Mouse (Mus musculus) midbrain, postnatal 0 days (tissue): ENCODE results near the gene Mlh3. TPM values are rescaled to one million over a fixed set of nuclear protein-coding genes. Genes with fewer than 3 reads are reported as not detected.
A peak's percentile ranks its signal among the peaks of the same experiment; 100 is the strongest.

Source experiments
- ATAC-seq: fragments of 200-750 bp; cut with Nextera tagmentation; 2 replicates; pipeline ENCODE4 v1.8.0; 2017; ENCODE audit warnings: moderate number of reproducible peaks, mild to moderate bottlenecking, moderate TSS enrichment, moderate library complexity; ENCODE audit not compliant: low FRiP score
- DNase-seq: peaks from one replicate; pipeline ENCODE4 v3.0.0-alpha.2; 2015; ENCODE audit warnings: low spot score
- H3K27ac ChIP-seq: fragments of 300-500 bp; sonication (generic); 2 replicates; pipeline ENCODE4 v1.5.1; 2014; ENCODE audit warnings: low read depth, mild to moderate bottlenecking, low read length, mixed read lengths
- H3K27me3 ChIP-seq: fragments of 300-500 bp; sonication (generic); 2 replicates; pipeline ENCODE4 v1.6.1; 2014; ENCODE audit warnings: low read length, control low read depth, mixed read lengths; ENCODE audit not compliant: insufficient read depth
- H3K36me3 ChIP-seq: fragments of 300-500 bp; sonication (generic); 2 replicates; pipeline ENCODE4 v1.6.1; 2014; ENCODE audit warnings: low read length, control low read depth, mixed read lengths; ENCODE audit not compliant: insufficient read depth
- H3K4me1 ChIP-seq: fragments of 300-500 bp; sonication (generic); 2 replicates; pipeline ENCODE4 v1.6.1; 2014; ENCODE audit warnings: mild to moderate bottlenecking, control low read depth, antibody characterized with exemption, low read length, mixed read lengths; ENCODE audit not compliant: insufficient read depth
- H3K4me2 ChIP-seq: fragments of 300-500 bp; sonication (generic); 2 replicates; pipeline ENCODE4 v1.6.1; 2014; ENCODE audit warnings: low read depth, mild to moderate bottlenecking, low read length, mixed read lengths; ENCODE audit not compliant: poor library complexity, severe bottlenecking
- H3K4me3 ChIP-seq: fragments of 300-500 bp; sonication (generic); 2 replicates; pipeline ENCODE4 v1.5.1; 2014; ENCODE audit warnings: low read depth, mild to moderate bottlenecking, low read length, moderate library complexity
- H3K9ac ChIP-seq: fragments of 300-500 bp; sonication (generic); replicated peaks from 2 replicates; pipeline ENCODE4 v1.6.1; 2014; ENCODE audit warnings: mild to moderate bottlenecking, low read length, moderate library complexity, mixed read lengths; ENCODE audit not compliant: poor library complexity, severe bottlenecking
- H3K9me3 ChIP-seq: fragments of 300-500 bp; sonication (generic); 2 replicates; pipeline ENCODE4 v1.6.1; 2016; ENCODE audit warnings: low read length, control low read depth
- CTCF ChIP-seq: IDR thresholded peaks from 2 replicates; pipeline ENCODE4 v1.5.1; 2016; ENCODE audit warnings: antibody characterized with exemption, mild to moderate bottlenecking
- WGBS: fragments of 180-500 bp; shearing (Covaris S2); extraction: QIAGEN DNeasy Blood & Tissue Kit; methylation state at CpG from one replicate; pipeline ENCODE4 v1.1.7; 2014; 5-methylcytosine and 5-hydroxymethylcytosine counted together
- polyA plus RNA-seq: library from polyadenylated mRNA; unstranded; fragments of >200 nt; fragmentation: Nextera tagmentation; extraction: Ambion mirVana; gene quantifications from 2 replicates; pipeline ENCODE4 v1.2.1, GENCODE M21; 2015
- total RNA-seq: library from RNA; depleted of rRNA; stranded (reverse); fragments of >200 nt; gene quantifications from 2 replicates; pipeline ENCODE4 v1.2.3, GENCODE M21; 2014; rRNA removed

The Mlh3 gene
- total RNA-seq (7.2 and 9.9 TPM in 2 replicates), polyA plus RNA-seq (4.7 and 5.0 TPM in 2 replicates)

DNA sequence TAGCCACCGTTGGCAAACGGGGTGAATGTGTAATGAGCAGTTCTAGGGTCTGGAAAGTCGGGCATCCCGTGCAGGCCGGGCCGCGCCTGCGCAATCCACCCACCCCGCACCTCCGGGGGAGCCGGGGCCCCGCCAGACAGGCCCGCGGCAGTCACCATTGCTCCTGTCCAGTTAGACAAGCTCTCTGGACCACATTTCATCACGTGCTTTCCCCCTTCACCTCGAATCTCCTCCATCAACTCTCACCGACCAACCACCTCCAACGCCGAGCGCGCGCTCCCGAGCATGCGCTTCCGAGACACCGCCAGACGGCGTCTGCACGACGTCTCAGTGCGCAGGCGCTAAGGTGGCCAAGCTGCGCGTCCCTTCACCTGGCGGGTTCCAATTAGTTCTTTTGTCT is at the start of gene Mlh3:
TSS of gene Mlh3 (minus strand) at position 281 of the 400 bp plus-strand sequence.
- H3K4me3 ChIP-seq, result peak within 1 kb of the TSS; percentile 57
- H3K27ac ChIP-seq, result peak within 1 kb of the TSS; percentile 70
- peak within 1 kb of the TSS; percentile 65 for H3K4me2 ChIP-seq
- no peaks in the 10 kb centered on the region for H3K36me3 ChIP-seq
- no peaks in the 10 kb centered on the region for H3K4me1 ChIP-seq
- ATAC-seq (peak; percentile 90), DNase-seq (peak; percentile 93)
- TF ChIP-seq CTCF, result peak; percentile 72
- no peaks in the 10 kb centered on the region for H3K27me3 ChIP-seq
- H3K9ac ChIP-seq, result peak within 1 kb of the TSS; percentile 48
- WGBS, result 3% methylated on average over 35 of the region's 35 CpGs
- no peaks in the 10 kb centered on the region for H3K9me3 ChIP-seq

DNA sequence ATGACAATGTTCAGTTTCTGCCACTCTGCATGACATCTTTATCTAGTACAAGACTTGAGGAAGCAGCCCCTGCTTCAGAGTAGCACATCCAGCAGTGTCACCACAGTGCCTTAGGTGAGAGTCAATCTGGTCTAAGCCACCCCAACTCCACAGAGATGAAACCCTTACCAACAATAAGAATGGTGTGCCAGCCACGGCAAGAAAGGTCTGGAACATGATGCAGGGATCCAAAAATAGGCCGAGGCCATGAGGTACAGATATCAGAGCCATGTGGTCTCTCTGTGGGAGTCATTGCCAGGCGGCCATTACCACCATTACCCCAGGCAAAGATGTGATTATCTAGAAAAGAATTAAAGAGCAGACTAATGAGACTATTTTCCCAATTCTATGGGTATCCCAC is 38.3 kb upstream of the Mlh3 start:
- Histone ChIP-seq H3K4me2 (no peak overlapping the region), H3K4me3 (no peak overlapping the region), H3K9ac (no peak overlapping the region), H3K36me3 (peaks cover 82% of the 10 kb centered on the region), H3K27ac (no peak overlapping the region), H3K4me1 (no peaks in the 10 kb centered on the region), H3K27me3 (no peaks in the 10 kb centered on the region), H3K9me3 (no peaks in the 10 kb centered on the region)
- WGBS, result 77% methylated on average over 3 of the region's 3 CpGs
- ATAC-seq (no peak), DNase-seq (no peak)
- no peak for TF ChIP-seq CTCF

DNA sequence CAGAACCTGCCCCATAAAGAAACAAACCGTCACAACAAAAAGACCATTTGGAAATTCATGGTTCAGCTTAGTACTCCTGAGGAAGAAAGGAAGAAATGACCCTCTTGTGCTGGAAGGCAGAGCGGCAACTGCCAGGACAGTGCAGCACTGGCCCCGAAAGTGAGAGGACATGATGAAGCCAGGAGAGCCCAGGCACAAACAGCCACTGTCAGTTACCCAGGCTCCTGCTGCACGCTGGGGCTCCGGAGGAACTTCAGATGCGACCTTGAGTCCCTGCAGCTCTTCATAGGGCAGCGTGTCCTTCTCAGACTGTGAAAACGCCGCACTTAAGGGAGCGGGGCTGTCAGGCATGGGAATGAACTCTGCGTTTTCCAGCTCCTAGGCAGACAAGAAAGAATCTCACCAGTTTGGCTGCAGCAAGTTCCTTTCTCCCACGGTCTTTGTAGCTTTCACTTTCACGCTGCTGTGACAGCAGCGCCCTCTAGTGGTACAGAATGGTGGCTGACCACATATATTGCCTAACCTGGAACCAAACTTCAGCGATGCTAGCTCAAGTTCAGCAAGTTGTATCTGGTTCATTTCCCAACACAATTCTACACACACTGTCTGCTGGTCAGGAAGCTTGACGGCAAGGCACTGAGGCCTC is 35.0 kb upstream of the Mlh3 start:
- Histone ChIP-seq H3K9me3 (no peaks in the 10 kb centered on the region), H3K27me3 (no peaks in the 10 kb centered on the region), H3K4me3 (no peak overlapping the region), H3K27ac (peak overlapping the region; percentile 55; the same call in 1 of the 2 replicates), H3K4me1 (no peaks in the 10 kb centered on the region), H3K36me3 (peaks cover 72% of the 10 kb centered on the region), H3K9ac (no peak overlapping the region), H3K4me2 (no peak overlapping the region)
- 47% methylated on average over 16 of the region's 16 CpGs for WGBS
- ATAC-seq (peak; percentile 79), DNase-seq (peak; percentile 92)
- TF ChIP-seq CTCF, result peak; percentile 99

DNA sequence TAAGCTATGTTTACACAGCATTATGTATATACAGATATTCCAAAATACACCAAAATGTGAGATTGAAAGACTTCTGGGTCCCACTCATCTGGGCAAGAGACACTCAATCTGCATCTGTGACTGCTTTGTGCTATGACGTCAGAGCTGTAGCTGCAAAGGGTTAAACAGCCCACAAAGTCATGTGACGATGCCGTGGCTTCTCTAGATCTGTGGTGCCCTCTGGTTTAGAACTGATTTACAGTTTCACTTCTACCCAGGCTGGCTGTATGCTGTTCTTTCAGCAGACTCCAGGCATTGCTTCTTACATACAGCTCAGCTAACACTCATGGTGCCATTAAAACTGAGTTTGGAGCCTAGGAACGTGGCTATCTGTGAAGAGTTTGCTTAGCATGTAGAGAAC is 34.3 kb upstream of the Mlh3 start:
- peaks cover 66% of the 10 kb centered on the region for H3K36me3 ChIP-seq
- WGBS, result 74% methylated on average over 4 of the region's 4 CpGs
- no peak overlapping the region for H3K9ac ChIP-seq
- no peak overlapping the region for H3K4me3 ChIP-seq
- ATAC-seq (no peak), DNase-seq (no peak)
- H3K27me3 ChIP-seq, result no peaks in the 10 kb centered on the region
- no peak overlapping the region for H3K4me2 ChIP-seq
- TF ChIP-seq CTCF, result no peak
- no peak overlapping the region for H3K27ac ChIP-seq
- no peaks in the 10 kb centered on the region for H3K9me3 ChIP-seq
- H3K4me1 ChIP-seq, result no peaks in the 10 kb centered on the region

DNA sequence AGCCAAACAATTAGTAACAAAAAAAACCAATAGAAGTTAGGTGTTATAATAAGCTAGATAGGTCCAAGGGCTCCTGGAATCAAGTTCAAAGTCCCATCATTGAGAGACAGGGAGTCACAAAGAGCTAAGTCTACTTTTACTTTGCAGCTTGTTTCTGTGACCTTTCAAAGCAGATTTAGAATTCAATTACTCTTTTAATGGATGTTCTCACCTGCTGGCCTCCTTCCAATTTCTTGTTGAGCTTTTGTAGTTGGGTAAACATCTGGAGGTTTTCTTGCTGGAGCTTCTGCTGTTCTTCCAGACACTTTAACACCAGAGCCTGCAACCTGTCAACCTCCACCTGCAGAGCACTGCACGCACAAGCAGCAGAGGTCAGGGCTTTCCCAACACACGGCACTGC is 32.9 kb upstream of the Mlh3 start:
- WGBS, result 85% methylated on average over 2 of the region's 2 CpGs
- Histone ChIP-seq H3K27me3 (no peaks in the 10 kb centered on the region), H3K4me3 (no peak overlapping the region), H3K4me1 (no peaks in the 10 kb centered on the region), H3K9ac (no peak overlapping the region), H3K4me2 (no peak overlapping the region), H3K9me3 (no peaks in the 10 kb centered on the region), H3K27ac (no peak overlapping the region), H3K36me3 (peaks cover 53% of the 10 kb centered on the region)
- TF ChIP-seq CTCF, result no peak
- ATAC-seq, result no peak
- no peak for DNase-seq

DNA sequence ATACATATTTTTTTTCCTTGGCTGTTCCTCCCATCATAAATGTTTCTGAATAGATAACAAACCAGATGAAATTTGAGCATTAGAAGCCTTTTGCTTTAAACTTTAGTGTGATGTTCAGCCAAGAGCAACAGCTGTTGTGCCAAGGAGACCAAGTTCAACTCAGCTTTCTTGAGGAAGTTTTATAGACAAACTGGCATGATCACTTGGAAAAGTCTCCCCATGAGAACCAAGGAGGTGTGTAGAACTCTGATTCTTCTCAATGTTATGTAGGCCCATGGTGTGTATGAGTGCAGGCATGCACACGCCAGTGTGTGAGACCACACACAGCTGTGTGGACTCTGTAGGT is 28.4 kb upstream of the Mlh3 start:
- no peak for TF ChIP-seq CTCF
- H3K9me3 ChIP-seq, result peaks cover 6% of the 10 kb centered on the region; the same call in 1 of the 2 replicates
- no peak for DNase-seq
- H3K27ac ChIP-seq, result no peak overlapping the region
- H3K27me3 ChIP-seq, result no peaks in the 10 kb centered on the region
- H3K9ac ChIP-seq, result no peak overlapping the region
- H3K4me3 ChIP-seq, result no peak overlapping the region
- peaks cover 19% of the 10 kb centered on the region for H3K36me3 ChIP-seq
- no peaks in the 10 kb centered on the region for H3K4me1 ChIP-seq
- ATAC-seq, result no peak
- H3K4me2 ChIP-seq, result no peak overlapping the region
- 88% methylated on average over 1 of the region's 1 CpGs for WGBS
